Mouse (Mus musculus) left cerebral cortex, adult 18-20 months (tissue): ENCODE results near the gene Clp1. TPM values are rescaled to one million over a fixed set of nuclear protein-coding genes. Genes with fewer than 3 reads are reported as not detected.

Experiments used
- DNase-seq, 2 experiments: peaks; one replicate each; pipeline ENCODE4 v3.0.0; 2021 to 2022; ENCODE audit warnings: low spot score in 2 of 2, mixed read lengths in 1 of 2
- long read RNA-seq, 2 experiments: library from polyadenylated mRNA; stranded (forward); transcript quantifications; one replicate each; pipeline ENCODE4 v2.0.0; 2021
- total RNA-seq, 2 experiments: library from RNA; stranded (reverse); gene quantifications; 2 replicates each; pipeline ENCODE4 v1.2.3; 2021

Clp1 gene
- total RNA-seq = 10 to 100 TPM; 10.4 to 10.5 TPM
- long read RNA-seq, experiment 1, transcript Clp1-201 (3 exons, 1,912 nt) = major isoform, 16 of 17 reads
- long read RNA-seq, experiment 1, partial matches to known transcripts = 0 of 17 reads
- long read RNA-seq, experiment 1, other reads (novel, unspliced or antisense) = 1 of 17 reads
- long read RNA-seq, experiment 2, transcript Clp1-201 (3 exons, 1,912 nt) = major isoform, 9 of 11 reads
- long read RNA-seq, experiment 2, partial matches to known transcripts = 1 of 11 reads
- long read RNA-seq, experiment 2, other reads (novel, unspliced or antisense) = 0 of 11 reads

GRCm38 (mm10) chr2:84727172-84727858 is at the start of gene Clp1:
Gene Clp1 (minus strand): TSS chr2:84727350.
- peak; percentile 97 to 98 for DNase-seq

- no peak for DNase-seq
Observed at GRCm38 (mm10) chr2:84775665-84776064, 48.5 kb upstream of the Clp1 start.

- no peak for DNase-seq
Observed at GRCm38 (mm10) chr2:84775241-84775640, 48.1 kb upstream of the Clp1 start, which contains the start of gene Serping1. Gene Serping1 (minus strand): TSS chr2:84775444.

GRCm38 (mm10) chr2:84774751-84775150 is 47.6 kb upstream of the Clp1 start:
- DNase-seq = peak; percentile 7 to 10

- no peak for DNase-seq
Observed at GRCm38 (mm10) chr2:84773195-84773594, 46.0 kb upstream of the Clp1 start.

GRCm38 (mm10) chr2:84772454-84772853 is 45.3 kb upstream of the Clp1 start:
- DNase-seq = no peak

GRCm38 (mm10) chr2:84770501-84770900 is 43.4 kb upstream of the Clp1 start:
- no peak for DNase-seq

- no peak for DNase-seq
Observed at GRCm38 (mm10) chr2:84762818-84763217, 35.7 kb upstream of the Clp1 start.

- no peak for DNase-seq
Observed at GRCm38 (mm10) chr2:84762295-84762694, 35.1 kb upstream of the Clp1 start.

GRCm38 (mm10) chr2:84761840-84762239 is 34.7 kb upstream of the Clp1 start:
- DNase-seq = no peak

GRCm38 (mm10) chr2:84761309-84761708 is 34.2 kb upstream of the Clp1 start:
- DNase-seq = no peak

GRCm38 (mm10) chr2:84760777-84761176 is 33.6 kb upstream of the Clp1 start:
- no peak for DNase-seq

- DNase-seq = peak in 1 of 2 experiments; percentile 52
Observed at GRCm38 (mm10) chr2:84758542-84759127, 31.5 kb upstream of the Clp1 start.

- DNase-seq = no peak
Observed at GRCm38 (mm10) chr2:84757026-84757682, 30.0 kb upstream of the Clp1 start.

- DNase-seq = no peak
Observed at GRCm38 (mm10) chr2:84756245-84756644, 29.1 kb upstream of the Clp1 start.

- no peak for DNase-seq
Observed at GRCm38 (mm10) chr2:84750115-84750514, 23.0 kb upstream of the Clp1 start.

- no peak for DNase-seq
Observed at GRCm38 (mm10) chr2:84744126-84744525, 17.0 kb upstream of the Clp1 start.

- DNase-seq = peak in 1 of 2 experiments; percentile 38
Observed at GRCm38 (mm10) chr2:84743561-84743960, 16.4 kb upstream of the Clp1 start, which contains the start of gene Gm19426. Gene Gm19426 (minus strand): TSS chr2:84743655.

GRCm38 (mm10) chr2:84742451-84743283 is 15.5 kb upstream of the Clp1 start:
- no peak for DNase-seq

- no peak for DNase-seq
Observed at GRCm38 (mm10) chr2:84741841-84742450, 14.8 kb upstream of the Clp1 start.
